Mouse (Mus musculus) heart, adult 8-10 months (tissue): ENCODE results near the gene Wwc2. TPM values are rescaled to one million over a fixed set of nuclear protein-coding genes. Genes with fewer than 3 reads are reported as not detected.
A peak's percentile ranks its signal among the peaks of the same experiment; 100 is the strongest.

ENCODE experiments used
- DNase-seq: peaks from one replicate; pipeline ENCODE4 v3.0.0; 2022; ENCODE audit warnings: low spot score
- total RNA-seq, 4 experiments: library from RNA; stranded (reverse); gene quantifications; 2 replicates each; pipeline ENCODE4 v1.2.4; 2022

Wwc2 gene
- total RNA-seq, 4 experiments from 2014 or later = 24.1 to 25.3 (median 24.6) TPM

GRCm38 (mm10) chr8:47989655-47990385, 904 bp downstream of the Wwc2 start:
- DNase-seq = no peak

- DNase-seq = no peak
These were observed 1.5 kb downstream of the Wwc2 start for GRCm38 (mm10) chr8:47989211-47989610.

- no peak for DNase-seq
These were observed 2.6 kb downstream of the Wwc2 start for GRCm38 (mm10) chr8:47988111-47988510.

GRCm38 (mm10) chr8:47985644-47986043, 5.1 kb downstream of the Wwc2 start:
- DNase-seq = no peak

- no peak for DNase-seq
These were observed 5.5 kb downstream of the Wwc2 start for GRCm38 (mm10) chr8:47985243-47985642.

- DNase-seq = no peak
These were observed 9.6 kb downstream of the Wwc2 start for GRCm38 (mm10) chr8:47981075-47981474.

GRCm38 (mm10) chr8:47979876-47980275, 10.8 kb downstream of the Wwc2 start:
- no peak for DNase-seq

GRCm38 (mm10) chr8:47978755-47979154, 12.0 kb downstream of the Wwc2 start:
- no peak for DNase-seq

- DNase-seq = no peak
These were observed 15.8 kb downstream of the Wwc2 start for GRCm38 (mm10) chr8:47974963-47975314.

GRCm38 (mm10) chr8:47974138-47974962, 16.4 kb downstream of the Wwc2 start:
- DNase-seq = peak; percentile 50

GRCm38 (mm10) chr8:47971121-47971520, 19.6 kb downstream of the Wwc2 start:
- DNase-seq = no peak

GRCm38 (mm10) chr8:47970576-47970975, 20.1 kb downstream of the Wwc2 start:
- no peak for DNase-seq

GRCm38 (mm10) chr8:47967045-47967920, 23.4 kb downstream of the Wwc2 start:
- DNase-seq = no peak

GRCm38 (mm10) chr8:47962484-47962883, 28.2 kb downstream of the Wwc2 start:
- DNase-seq = no peak

GRCm38 (mm10) chr8:47962005-47962404, 28.7 kb downstream of the Wwc2 start:
- DNase-seq = no peak

GRCm38 (mm10) chr8:47957560-47957959, 33.2 kb downstream of the Wwc2 start:
- no peak for DNase-seq

GRCm38 (mm10) chr8:47951380-47951932, 39.3 kb downstream of the Wwc2 start:
- DNase-seq = no peak

GRCm38 (mm10) chr8:47948836-47949235, 41.9 kb downstream of the Wwc2 start:
- no peak for DNase-seq

GRCm38 (mm10) chr8:47947672-47948618, 42.8 kb downstream of the Wwc2 start:
- DNase-seq = no peak

- no peak for DNase-seq
These were observed 47.7 kb downstream of the Wwc2 start for GRCm38 (mm10) chr8:47943049-47943448.

GRCm38 (mm10) chr8:47941028-47941427, 49.7 kb downstream of the Wwc2 start:
- DNase-seq = no peak
